Mouse (Mus musculus): ENCODE data around the gene Dhrs11. TPM values are rescaled to one million over a fixed set of nuclear protein-coding genes. Genes with fewer than 3 reads are reported as not detected.

The Dhrs11 gene
- total RNA-seq, 2 experiments from 2014 or later = 7.2 to 7.6 TPM

DNA sequence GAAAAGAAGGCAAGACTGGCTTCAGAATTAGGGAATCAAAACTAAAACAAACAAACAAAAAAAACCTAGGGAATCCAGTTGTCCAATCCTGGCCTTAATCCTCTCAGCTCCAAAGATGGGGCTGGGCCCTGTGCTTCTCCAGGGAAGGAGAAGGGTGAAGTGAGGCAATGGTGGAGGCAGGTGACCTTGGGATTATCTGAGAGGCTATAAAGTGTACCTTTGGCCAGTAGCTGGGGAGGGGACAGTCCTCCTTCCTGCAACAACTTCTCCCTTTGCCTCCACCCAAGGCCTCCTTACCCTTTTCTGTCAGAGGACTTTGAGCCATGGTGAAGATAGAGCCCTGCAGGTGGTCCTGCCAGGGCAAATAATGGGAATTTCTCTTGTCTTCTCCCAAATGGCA, 1.3 kb downstream of the Dhrs11 start:
- intact Hi-C loops (cut with DNase I) = no loop called here
- DNase-seq (ENCODE audit: low spot score in 2 of 2) = no peak

DNA sequence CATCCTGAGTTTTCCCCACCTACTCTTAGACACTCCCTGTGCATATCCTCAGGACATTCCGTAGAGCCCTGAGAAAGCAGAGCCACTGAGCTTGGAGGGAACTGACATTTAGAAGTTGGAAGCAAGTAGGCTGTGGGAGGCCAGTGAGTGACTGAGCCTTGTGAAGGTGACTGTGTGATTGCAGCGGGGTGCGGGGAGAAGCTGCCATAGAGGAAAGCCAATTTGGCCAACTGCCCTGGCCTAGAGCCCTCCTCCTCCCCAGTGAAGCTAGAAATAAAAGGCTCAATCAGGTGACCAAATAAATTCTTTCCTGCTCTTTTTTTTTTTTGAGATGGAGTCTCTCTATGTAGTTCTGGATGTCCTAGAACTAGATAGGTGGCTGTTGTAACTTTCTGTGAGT, 2.6 kb downstream of the Dhrs11 start:
- intact Hi-C loops (cut with DNase I) = no loop called here
- peak; percentile 43 to 51 for DNase-seq (ENCODE audit: low spot score in 2 of 2)

DNA sequence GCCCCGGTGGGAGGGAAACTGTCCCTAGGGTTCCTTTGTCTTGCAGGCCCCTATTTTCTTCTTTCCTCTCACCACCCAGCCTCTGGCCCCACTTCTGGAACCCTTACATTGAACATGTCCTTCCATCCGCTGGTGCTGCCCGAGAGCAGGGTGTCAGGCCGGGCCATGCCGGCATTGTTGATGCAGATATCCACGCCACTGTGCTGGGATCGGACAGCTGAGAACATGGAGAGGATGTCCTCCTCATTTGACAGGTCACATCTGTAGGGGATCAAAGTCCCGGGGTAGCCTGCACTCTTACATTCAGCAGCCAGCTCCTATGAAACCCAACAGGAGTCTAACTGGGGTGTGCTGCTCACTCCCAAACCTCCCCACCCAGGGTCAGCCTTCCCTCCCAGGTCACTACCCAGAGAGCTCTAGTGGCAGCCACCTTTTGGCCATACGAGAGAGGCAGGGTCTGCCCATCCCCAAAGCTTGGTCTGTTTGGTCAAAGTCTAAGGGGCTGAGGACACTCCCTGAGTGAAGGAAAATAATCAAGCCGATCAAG, 3.5 kb downstream of the Dhrs11 start:
- intact Hi-C loops (cut with DNase I) = no loop called here
- no peak for DNase-seq (ENCODE audit: low spot score in 2 of 2)

DNA sequence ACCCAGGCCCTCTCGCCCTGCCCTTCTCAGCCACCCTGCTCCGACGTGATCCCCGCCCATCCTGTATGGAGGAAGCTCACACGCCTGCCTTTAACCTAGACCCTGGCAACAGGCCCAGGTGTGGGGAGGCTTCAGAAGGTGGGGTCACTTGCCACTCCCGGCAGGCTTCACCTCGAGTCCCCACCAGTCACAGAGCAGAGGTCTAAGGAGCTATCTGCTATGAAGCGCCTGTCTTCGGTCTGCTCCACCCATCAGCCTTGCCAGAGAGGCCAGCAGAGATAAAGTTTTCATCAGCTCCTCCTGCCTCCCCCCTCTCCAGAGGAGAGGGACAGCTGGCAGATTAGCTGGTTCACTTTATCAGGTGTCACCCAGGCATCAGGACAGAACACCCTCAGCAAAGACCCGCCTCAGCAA, 5.3 kb downstream of the Dhrs11 start:
- intact Hi-C loops (cut with DNase I) = no loop called here
- DNase-seq (ENCODE audit: low spot score in 2 of 2) = no peak

DNA sequence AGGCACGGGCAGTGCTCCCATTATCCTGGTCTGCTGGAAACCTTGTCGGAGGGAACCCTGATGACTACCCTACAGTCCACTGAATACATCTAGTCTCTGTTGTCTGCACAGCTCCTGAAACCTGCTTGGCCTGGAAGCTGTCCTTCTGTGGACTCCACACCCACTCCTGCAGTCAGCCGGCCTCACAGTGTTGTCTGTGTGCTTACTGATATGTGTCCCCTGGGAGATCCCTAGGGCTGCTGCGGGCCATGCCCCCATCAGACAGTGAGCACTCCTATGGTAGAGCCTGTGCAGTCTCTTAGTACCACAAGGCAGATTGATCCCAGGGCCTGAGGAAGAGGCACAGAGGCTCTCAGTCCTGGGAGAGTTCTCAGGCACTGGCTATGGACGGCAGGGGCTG, 6.3 kb downstream of the Dhrs11 start:
- DNase-seq (ENCODE audit: low spot score in 2 of 2) = no peak
- intact Hi-C loops (cut with DNase I) = no loop called here

DNA sequence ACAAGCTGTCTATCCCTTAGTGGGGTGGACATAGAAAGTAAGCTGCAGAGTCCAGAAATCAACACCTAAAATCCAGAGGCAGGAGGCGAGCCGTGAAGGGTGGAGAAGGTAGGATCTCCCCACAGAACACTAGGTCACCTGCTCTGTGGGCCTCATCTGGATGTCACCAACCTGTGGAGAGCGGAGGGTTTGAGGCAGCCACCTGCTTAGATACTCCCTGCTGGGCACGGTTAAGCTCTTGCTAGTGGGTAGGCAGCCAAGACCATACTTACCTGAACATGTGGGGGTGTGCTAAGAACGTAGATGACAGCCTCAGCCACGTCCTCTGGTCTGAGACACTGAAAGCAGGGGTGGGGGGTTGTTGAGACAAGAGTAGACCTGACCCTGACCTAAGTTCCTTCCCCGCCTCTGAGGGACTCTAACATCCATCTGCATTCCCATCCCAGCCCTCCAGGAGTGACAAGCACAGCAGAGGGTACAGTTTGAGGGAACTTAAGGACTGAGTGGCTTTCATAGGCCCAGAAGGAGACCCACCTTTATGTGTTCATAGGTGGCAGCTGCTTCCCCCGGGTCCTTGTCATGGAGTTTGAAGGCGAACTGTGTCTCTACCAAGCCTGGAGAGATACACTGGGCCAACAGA, 7.5 kb downstream of the Dhrs11 start:
- DNase-seq (ENCODE audit: low spot score in 2 of 2) = no peak
- intact Hi-C loops (cut with DNase I) = no loop called here

DNA sequence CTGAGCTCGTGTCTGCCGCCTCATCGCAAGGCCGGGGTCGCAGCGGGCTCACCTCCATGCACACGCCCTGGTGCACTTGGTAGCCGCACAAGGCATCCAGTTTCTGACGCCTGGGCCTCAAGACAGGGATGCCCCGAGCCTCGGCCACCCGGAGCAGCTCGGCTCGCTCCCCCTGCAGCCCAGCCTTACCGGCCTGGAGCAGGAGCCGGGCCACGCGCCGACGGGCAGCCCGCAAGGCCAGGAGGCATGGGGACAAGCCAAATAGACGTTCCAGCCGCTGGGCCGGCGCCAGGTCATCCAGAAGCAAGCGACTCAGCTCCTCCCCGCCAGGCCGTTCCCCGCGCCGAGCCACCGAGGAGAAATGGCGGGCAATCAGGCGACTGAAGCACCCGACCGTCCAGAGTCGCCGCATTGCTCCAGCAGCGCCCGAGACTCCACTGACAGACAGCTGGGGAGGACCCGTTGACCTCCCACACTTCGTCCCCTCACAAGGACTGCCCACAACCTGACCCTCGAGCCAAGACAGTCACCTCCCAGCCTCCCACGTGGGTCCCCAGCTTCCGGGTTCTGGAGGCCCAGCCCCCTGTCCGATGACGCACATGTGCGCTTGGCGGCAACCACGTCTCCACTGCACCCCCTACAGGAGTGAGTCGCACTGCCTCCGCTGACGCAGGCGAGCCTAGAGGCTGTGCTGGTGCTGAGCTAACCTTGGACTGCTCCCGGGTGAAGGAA, 9.7 kb downstream of the Dhrs11 start, which contains the start of gene Mrm1:
Mrm1 (minus strand) TSS at position 555 of the 732 bp plus-strand sequence.
- intact Hi-C loops (cut with DNase I) = no loop called here
- peak; percentile 92 to 93 for DNase-seq (ENCODE audit: low spot score in 2 of 2)

DNA sequence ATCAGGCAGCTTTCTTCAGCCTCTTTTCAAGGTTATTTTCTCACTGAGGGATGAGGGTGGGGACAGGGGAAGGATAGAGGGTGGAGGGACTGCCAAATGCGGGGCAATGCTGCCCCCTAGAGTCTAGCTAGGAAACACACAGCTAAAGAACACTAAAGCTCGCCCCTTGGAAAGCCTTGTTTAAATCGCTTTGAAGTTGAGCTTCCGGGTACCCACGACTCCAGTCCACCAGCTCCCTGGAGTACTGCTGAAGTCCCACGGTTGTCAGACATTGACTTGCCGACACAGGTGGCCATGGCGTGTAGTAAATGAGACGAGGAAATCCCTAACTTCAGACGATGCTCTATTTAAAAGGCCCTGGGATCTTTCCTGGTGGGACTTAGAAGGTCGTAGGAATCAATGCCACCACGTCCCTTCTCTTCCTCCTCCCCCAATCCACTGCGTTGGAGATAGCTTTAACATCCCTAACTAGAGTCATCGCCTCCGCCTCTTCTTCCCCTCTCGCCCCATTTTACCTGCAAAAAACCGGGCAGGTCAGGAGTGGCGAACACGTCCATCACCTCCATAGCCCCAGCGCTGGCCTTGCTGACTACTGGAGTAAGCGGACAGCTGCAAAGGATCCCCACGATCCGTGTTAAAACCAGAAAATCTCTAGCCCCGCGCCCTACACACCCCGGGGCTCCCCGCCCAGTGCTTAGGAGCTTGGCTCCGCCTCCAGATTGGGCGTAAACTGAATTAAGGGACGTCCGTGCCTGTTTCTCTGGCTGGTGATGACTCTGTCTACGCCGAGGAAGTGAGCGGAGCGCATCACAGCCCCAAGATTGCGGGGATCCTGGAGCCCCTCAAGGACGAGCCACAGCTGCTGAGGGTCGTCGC, 10.5 kb downstream of the Dhrs11 start:
- peak; percentile 77 for DNase-seq (ENCODE audit: low spot score in 2 of 2)
- intact Hi-C loops (cut with DNase I) = no loop called here

DNA sequence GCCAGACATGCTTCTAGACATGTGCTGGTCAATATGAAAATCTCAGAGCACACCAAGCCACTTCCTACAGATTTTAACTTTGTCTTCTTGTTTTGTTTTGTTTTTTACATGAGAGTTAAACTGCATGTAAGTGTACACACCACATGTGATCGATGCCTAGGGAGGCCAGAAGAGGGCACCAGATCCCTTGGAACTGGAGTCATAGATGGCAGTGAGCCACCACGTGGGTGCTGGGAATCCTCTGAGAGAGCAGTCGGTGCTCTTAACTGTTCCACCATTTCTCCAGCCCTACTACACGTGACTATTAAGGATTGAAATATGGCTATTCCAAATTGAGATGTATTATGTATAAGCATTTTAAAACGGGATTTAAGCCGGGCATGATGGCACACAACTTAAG, 11.4 kb downstream of the Dhrs11 start:
- intact Hi-C loops (cut with DNase I) = no loop called here
- no peak for DNase-seq (ENCODE audit: low spot score in 2 of 2)

DNA sequence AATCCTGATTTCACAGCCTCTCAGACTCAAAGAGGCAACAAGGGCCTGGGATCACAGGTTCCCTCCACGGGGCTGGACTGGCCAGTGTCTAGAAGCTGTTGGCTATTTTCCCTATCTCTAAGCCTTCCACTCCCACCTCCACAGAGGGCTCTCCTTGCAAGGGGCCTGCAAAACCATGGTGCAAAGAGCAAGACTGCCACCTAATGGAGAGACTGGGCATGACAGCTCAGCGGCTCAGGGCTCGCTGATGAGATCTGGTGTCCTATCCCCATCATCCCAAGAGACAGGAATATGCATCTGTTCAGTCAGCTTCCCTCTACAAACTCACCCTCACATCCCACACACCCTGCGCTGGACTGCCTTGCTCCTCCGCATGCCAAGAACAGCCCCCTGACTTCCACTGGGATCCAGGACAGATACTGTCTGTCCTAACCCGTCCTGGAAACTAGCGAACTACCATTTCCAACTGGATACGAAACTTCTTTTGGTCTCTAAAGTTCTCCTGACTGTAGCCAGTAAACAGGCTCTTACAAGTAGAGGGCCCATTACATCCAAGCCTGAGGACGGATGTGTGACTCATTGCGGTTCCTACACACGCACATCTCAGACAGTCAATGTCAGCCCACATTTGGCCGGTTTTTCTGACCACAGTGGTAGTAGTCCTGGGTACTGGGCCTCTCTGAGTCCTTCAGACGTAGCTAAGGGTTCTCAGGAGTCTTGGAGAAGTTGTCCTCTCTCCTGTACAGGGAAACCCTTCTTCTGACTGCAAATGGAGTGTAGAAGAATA, 14.9 kb downstream of the Dhrs11 start:
- intact Hi-C loops (cut with DNase I) = loop anchor here (5.0 kb wide), 1 partner anchor 547 kb away; no protein-coding TSS in a partner anchor
- DNase-seq (ENCODE audit: low spot score in 2 of 2) = peak; percentile 81 to 83

DNA sequence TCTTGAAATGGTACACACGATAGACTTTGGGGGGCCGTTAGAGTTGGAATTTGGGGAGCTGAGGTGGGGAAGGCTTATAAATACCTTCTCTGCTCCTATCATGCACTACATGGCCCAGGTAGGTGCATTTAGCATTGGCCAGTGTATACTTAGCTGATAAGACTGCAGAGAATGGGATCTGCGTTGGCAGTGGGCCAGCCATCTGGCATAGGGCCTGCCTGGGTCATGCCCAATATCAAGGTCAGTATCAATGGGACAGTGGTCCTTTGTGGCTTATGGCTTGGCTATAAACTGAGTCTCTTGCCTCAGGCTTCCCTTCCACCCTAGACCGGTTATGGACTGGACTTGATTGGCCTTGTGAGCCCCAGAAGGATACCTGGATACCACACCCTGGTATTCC, 24.4 kb downstream of the Dhrs11 start:
- intact Hi-C loops (cut with DNase I) = no loop called here

DNA sequence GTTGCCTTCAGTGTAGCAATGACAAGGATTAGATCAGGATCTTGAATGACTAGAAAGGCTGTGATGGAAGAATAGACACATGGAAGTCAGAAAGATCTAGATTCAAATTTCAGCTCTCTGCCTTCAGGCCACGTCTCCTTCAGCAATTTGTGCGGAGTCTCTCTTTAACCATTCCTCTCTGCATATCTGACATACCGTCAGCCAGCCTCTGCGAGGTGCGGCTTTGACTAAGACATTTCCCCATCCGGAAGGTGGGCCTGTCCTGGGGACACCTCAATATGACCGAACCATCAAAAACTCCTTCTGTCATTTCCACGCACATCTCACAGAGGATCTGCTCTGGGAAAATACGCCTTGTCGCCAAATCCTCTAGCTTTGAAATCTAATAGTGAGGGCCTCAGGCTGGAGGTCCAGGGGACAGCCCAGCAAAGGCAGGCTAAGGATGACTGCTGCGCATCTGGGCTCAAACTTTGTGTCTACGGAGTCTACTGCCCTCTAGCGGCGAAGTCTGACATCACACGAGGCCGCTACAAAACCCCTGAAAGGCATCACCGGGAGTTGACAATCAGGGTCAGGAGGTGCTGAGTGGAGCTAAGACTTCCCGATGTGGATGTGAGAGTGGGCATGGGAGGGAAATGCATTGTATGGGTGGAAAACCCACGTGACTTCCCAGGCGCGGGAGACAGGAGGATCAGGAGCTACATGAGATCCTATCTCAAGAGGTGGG, 31.0 kb downstream of the Dhrs11 start:
- peak; percentile 60 to 81 for DNase-seq (ENCODE audit: low spot score in 2 of 2)
- intact Hi-C loops (cut with DNase I) = loop anchor here (5.0 kb wide), 2 partner anchors 285 to 535 kb away; partner anchors contain the start of gene Aatf

More for the DNA sequence above, 24.4 kb downstream of the Dhrs11 start:
- no peak for DNase-seq (ENCODE audit: low spot score in 2 of 2)

DNA sequence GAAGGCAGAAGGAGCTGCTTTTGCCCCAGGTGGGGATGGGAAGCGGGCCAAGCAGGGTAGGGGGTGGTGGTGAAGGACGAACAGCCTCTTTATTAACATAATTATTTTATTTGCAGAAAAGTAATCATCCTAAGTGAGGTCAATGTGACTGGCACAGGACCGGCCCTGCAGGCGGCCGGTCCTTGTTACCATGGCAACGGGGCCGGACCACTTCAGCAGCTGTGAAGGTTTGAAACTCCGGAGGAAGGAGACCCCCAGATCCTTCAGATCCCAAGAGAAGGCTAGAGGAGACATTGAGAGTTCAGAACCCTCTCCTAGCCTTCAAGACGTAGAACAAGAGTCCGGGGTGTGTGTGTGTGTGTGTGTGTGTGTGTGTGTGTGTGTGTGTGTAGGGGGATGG, 31.8 kb downstream of the Dhrs11 start:
- DNase-seq (ENCODE audit: low spot score in 2 of 2) = no peak
- intact Hi-C loops (cut with DNase I) = loop anchor here (5.0 kb wide), 2 partner anchors 285 to 535 kb away; partner anchors contain the start of gene Aatf

DNA sequence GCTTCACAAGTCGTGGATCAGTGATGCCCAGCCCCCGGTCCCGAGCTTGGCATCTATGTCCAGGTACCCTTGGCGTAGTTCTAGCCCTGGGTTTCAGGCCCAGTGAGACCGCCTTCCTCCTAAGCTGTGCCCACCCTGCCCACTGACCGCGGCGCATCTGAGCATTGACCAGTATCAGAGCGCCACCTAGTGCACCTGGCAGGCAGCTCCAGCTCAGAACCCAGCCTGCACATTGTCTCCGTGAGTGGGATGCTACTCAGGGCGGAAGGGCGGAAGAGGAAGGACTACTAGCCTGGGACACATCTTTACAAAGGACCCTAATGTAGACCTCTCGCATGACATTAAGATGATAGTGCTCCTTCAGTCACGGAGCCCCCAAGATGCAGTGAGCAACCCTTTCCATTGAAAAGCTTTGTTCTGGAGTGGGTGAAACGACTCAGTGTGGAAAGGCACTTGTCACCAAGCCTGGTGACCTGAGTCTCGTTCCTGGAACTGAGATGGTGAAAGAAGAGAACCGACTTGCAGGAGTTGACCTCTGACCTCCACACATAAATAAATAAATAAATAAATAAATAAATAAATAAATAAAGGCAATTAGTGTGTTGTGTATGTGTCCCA, 34.2 kb downstream of the Dhrs11 start:
- intact Hi-C loops (cut with DNase I) = loop anchor here (2.0 to 5.0 kb wide), 4 partner anchors 72 to 532 kb away; partner anchors contain the start of gene Aatf
- peak; percentile 78 to 83 for DNase-seq (ENCODE audit: low spot score in 2 of 2)

DNA sequence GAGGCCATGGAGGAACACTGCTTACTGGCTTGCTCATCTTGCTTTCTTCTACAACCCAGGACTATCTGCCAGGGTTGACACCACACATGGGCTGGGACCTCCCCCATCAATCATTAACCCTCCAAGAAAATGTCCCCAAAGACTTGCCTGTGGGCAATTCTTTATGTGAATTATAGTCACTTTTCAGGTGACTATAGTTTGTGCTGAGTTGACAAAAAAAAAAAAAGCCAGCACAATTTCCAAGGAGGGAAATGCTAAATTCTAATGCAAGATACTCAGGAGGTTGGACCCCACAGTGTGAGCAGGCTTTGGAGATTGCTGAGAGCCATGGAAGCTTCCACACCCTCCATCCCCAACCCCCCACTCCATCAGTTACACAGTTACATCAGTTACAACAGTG, 35.2 kb downstream of the Dhrs11 start:
- DNase-seq (ENCODE audit: low spot score in 2 of 2) = no peak
- intact Hi-C loops (cut with DNase I) = loop anchor here (5.0 kb wide), 1 partner anchor 71 kb away; no protein-coding TSS in a partner anchor

DNA sequence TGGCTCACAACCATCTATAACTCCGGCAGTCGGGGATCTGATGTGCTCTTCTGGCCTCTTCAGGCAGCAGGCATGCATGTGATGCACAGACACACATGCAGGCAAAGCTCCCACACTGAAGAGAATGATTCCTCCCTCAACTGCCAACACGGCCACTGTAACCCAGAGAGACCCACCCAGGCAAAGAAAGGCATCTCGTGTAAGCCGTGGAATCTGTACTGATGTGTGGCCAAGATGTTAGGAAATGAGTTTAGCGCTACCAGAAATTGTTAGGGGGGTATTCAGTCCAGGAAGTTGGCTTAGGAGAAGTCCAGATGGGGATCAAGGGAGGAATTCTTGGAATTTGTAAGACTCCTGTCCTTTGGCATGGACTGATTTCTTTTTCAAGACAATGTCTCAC, 38.4 kb downstream of the Dhrs11 start:
- DNase-seq (ENCODE audit: low spot score in 2 of 2) = no peak
- intact Hi-C loops (cut with DNase I) = loop anchor here (5.0 kb wide), 1 partner anchor 68 kb away; no protein-coding TSS in a partner anchor

DNA sequence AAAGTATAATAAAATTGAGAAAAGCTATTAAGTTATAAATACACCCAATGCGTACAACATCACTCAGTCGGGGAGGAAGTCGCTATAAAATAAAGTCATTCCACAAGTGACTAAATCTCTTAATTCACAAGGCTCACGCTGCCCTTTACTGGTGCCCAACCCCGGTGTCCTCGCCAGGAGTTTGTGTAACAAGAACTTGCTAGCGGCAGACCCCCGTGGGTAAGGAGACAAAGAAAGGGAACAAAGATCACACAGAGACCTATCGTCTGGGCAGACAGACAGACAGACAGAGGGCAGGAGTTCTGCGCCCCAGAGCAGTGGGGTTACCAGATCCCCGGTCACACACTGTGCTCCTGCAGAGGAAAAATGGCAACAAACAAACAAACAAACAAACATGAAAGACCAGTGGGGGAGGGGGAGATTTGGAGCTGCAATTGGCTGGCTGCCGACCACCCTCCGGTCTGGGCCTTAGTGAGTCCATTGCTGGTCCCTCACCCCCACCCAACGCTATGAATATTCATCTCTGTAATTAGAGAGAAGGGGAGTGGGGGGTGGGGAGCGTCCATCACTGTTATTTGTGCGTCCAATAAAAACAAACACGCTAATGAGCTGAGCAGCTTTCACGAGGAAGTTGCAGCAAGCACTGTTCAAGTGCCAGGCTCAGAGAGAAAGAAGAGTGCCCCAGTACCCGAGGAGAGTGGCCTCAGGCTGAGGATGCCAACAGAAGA, 48.5 kb downstream of the Dhrs11 start:
- intact Hi-C loops (cut with DNase I) = no loop called here
- DNase-seq (ENCODE audit: low spot score in 2 of 2) = peak in 1 of 2 experiments; percentile 46
